Mouse (Mus musculus) limb, embryonic 14.5 days (tissue): Measurements from ENCODE around the gene Slc6a1. TPM values are rescaled to one million over a fixed set of nuclear protein-coding genes. Genes with fewer than 3 reads are reported as not detected.

Experiments used
- ATAC-seq: fragments of 200-750 bp; cut with Nextera tagmentation; 2 replicates; pipeline ENCODE4 v1.8.0; 2017; ENCODE audit warnings: low read depth, moderate number of reproducible peaks, moderate TSS enrichment; ENCODE audit not compliant: low FRiP score
- DNase-seq: peaks from one replicate; pipeline ENCODE4 v3.0.0-alpha.2; 2015; ENCODE audit warnings: low spot score
- H3K27ac ChIP-seq: fragments of 300-500 bp; sonication (generic); replicated peaks from 2 replicates; pipeline ENCODE4 v1.5.1; 2014; ENCODE audit warnings: low read depth, mild to moderate bottlenecking, low read length, moderate library complexity, mixed read lengths
- H3K27me3 ChIP-seq: fragments of 300-500 bp; sonication (generic); 2 replicates; pipeline ENCODE4 v1.6.1; 2014; ENCODE audit warnings: low read length, mixed read lengths; ENCODE audit not compliant: control insufficient read depth, insufficient read depth
- H3K36me3 ChIP-seq: fragments of 300-500 bp; sonication (generic); 2 replicates; pipeline ENCODE4 v1.6.1; 2014; ENCODE audit warnings: mild to moderate bottlenecking, low read length, moderate library complexity, mixed read lengths; ENCODE audit not compliant: control insufficient read depth, insufficient read depth
- H3K4me1 ChIP-seq: fragments of 300-500 bp; sonication (generic); 2 replicates; pipeline ENCODE4 v1.6.1; 2014; ENCODE audit warnings: antibody characterized with exemption, low read length, mixed read lengths; ENCODE audit not compliant: control insufficient read depth, insufficient read depth
- H3K4me2 ChIP-seq: fragments of 300-500 bp; sonication (generic); replicated peaks from 2 replicates; pipeline ENCODE4 v1.6.1; 2014; ENCODE audit warnings: low read depth, mild to moderate bottlenecking, low read length, moderate library complexity; ENCODE audit not compliant: severe bottlenecking
- H3K4me3 ChIP-seq: fragments of 300-500 bp; sonication (generic); replicated peaks from 2 replicates; pipeline ENCODE4 v1.5.1; 2014; ENCODE audit warnings: low read length
- H3K9ac ChIP-seq: fragments of 300-500 bp; sonication (generic); 2 replicates; pipeline ENCODE4 v1.6.1; 2014; ENCODE audit warnings: mild to moderate bottlenecking, low read depth, low read length, moderate library complexity; ENCODE audit not compliant: severe bottlenecking
- H3K9me3 ChIP-seq: fragments of 300-500 bp; sonication (generic); 2 replicates; pipeline ENCODE4 v1.6.1; 2016; ENCODE audit warnings: low read length; ENCODE audit not compliant: control insufficient read depth
- POLR2A ChIP-seq: fragments of 200-500 bp; IDR thresholded peaks from 2 replicates; pipeline ENCODE4 v1.8.0; 2012; ENCODE audit warnings: inconsistent platforms, mild to moderate bottlenecking, moderate library complexity, borderline replicate concordance; ENCODE audit not compliant: insufficient read depth, insufficient read length; ENCODE audit errors: extremely low read depth
- WGBS: fragments of 180-500 bp; shearing (Covaris S2); extraction: QIAGEN DNeasy Blood & Tissue Kit; methylation state at CpG from one replicate; pipeline ENCODE4 v1.1.7; 2014; 5-methylcytosine and 5-hydroxymethylcytosine counted together
- polyA plus RNA-seq, 2 experiments: library from polyadenylated mRNA; depleted of rRNA in 1 of 2; stranded (reverse) in 1 of 2; unstranded in 1 of 2; fragments of >200 nt; fragmentation: Nextera tagmentation in 1 of 2; extraction: Ambion mirVana in 1 of 2; gene quantifications; 2 replicates each; pipeline versions ENCODE4 v1.2.1 to v1.2.3; 2012 to 2014

The Slc6a1 gene
- polyA plus RNA-seq, 2 experiments = 0.08 to 0.77 TPM

DNA sequence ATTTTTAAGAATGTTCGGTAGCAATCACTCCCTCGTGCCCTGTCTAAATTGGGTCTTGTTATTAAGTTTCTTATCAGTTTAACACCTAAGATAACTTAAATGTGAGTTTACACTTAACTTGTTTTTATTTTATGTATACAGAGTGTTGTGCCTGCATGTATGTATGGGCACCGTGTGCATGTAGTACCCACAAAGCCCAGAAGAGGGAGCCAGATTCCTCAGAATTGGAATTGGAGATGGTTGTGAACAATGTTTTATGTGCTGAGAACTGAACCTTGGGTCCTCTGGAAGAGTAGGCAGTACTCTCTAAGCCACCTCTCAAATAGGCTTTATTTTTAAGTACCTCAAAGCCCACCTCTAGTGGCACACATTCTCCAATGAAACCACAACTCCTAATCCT is 38.7 kb downstream of the Slc6a1 start:
- Histone ChIP-seq H3K27me3 (no peaks in the 10 kb centered on the region), H3K4me1 (no peaks in the 10 kb centered on the region), H3K27ac (no peak overlapping the region), H3K4me2 (no peak overlapping the region), H3K9me3 (no peaks in the 10 kb centered on the region), H3K9ac (no peak overlapping the region), H3K4me3 (no peak overlapping the region), H3K36me3 (no peaks in the 10 kb centered on the region)
- no peak for DNase-seq
- 93% methylated on average over 3 of the region's 3 CpGs for WGBS
- ATAC-seq = no peak
- no peak for TF ChIP-seq POLR2A

DNA sequence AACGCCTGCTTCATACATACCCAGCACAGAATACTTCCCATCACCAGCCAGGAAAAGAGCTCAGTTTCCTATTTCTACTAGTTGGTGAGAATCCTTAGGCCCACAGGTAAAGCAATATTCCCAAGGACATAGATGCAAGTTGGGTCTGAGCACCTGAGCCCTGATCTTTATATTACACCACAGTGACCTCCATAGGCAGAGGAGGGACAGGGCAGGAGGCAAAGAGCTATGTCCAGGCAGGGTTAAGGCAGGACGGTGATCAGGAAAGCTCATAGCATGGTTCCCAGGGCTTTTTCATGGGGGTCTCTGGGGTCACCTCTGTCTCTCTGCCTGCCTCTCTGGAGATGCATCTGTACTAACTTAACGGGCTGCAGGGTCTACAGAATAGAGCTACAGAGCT is 40.5 kb downstream of the Slc6a1 start:
- no peak for ATAC-seq
- 83% methylated on average over 3 of the region's 3 CpGs for WGBS
- DNase-seq = no peak
- H3K36me3 ChIP-seq = no peaks in the 10 kb centered on the region
- no peak overlapping the region for H3K4me2 ChIP-seq
- H3K27me3 ChIP-seq = no peaks in the 10 kb centered on the region
- no peaks in the 10 kb centered on the region for H3K4me1 ChIP-seq
- no peak overlapping the region for H3K9ac ChIP-seq
- H3K27ac ChIP-seq = no peak overlapping the region
- no peaks in the 10 kb centered on the region for H3K9me3 ChIP-seq
- no peak overlapping the region for H3K4me3 ChIP-seq
- no peak for TF ChIP-seq POLR2A

DNA sequence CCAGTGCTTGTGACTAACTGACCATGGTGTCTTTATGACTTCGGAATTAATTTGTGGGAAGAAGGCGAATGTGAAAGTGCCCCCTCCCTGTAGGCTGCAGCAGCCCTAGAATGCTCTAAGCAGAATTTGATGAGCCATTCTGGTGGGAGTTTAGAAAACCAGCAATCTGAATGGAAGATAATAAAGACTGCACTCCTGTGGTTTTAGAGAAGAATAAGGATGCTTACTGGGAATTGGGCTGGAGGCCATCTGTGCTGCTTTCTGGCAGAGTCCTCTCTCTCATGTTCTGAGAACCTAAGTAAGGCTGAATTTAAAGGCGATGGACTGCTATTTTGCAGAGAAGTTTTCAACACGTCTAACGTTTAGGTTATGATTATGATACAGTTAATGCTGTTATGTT is 42.4 kb downstream of the Slc6a1 start:
- no peaks in the 10 kb centered on the region for H3K4me1 ChIP-seq
- H3K9ac ChIP-seq = no peak overlapping the region
- no peak for TF ChIP-seq POLR2A
- no peaks in the 10 kb centered on the region for H3K36me3 ChIP-seq
- WGBS = 90% methylated on average over 5 of the region's 5 CpGs
- DNase-seq (no peak), ATAC-seq (no peak)
- no peaks in the 10 kb centered on the region for H3K9me3 ChIP-seq
- H3K27ac ChIP-seq = no peak overlapping the region
- H3K4me2 ChIP-seq = no peak overlapping the region
- no peaks in the 10 kb centered on the region for H3K27me3 ChIP-seq
- H3K4me3 ChIP-seq = no peak overlapping the region

DNA sequence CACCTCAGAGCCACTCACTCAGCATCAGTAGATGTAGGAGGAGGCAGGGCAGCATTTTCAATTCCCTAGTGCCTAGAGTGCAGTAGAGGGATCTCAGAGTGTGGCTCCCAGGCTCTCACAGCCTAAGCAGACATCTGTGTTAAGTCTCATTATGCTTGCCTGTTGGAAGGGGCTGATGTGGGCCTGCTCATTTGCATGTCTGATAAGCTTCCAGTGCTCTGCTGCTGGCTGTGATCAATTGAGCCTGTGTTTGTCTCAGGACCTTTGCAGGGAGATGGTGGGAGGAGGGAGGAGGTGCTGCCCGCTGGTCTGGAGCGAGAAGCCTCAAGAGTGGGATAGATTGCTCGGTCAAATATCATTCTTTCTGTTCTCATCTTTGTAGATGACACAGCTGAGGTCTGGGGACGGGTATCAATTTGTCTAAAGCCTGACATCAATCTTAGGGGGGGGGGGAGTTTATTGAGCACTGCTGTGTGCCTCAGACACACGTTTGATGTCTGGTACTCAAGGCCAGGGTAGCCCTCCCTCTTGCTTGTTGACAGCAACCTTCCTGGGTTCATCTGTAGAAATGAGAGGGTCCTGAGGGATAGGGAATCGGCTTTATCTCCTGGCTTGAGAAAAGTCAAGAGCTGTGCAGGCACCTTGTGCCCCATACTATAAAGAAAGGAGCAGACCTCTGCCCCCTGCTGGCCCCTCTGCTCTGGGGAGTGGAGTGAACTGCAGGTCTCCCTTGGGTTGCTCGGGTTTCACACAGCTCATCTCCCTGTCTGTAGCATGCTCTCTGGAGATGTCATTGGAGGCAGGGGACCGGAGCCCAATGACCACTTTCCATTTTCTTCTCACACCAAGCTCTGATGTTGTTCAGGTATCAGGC is 47.4 kb downstream of the Slc6a1 start:
- Histone ChIP-seq H3K4me1 (no peaks in the 10 kb centered on the region), H3K4me2 (no peak overlapping the region), H3K36me3 (no peaks in the 10 kb centered on the region), H3K9ac (no peak overlapping the region), H3K9me3 (no peaks in the 10 kb centered on the region), H3K27me3 (no peaks in the 10 kb centered on the region), H3K4me3 (no peak overlapping the region), H3K27ac (no peak overlapping the region)
- no peak for TF ChIP-seq POLR2A
- 39% methylated on average over 8 of the region's 8 CpGs for WGBS
- no peak for ATAC-seq
- DNase-seq = no peak

DNA sequence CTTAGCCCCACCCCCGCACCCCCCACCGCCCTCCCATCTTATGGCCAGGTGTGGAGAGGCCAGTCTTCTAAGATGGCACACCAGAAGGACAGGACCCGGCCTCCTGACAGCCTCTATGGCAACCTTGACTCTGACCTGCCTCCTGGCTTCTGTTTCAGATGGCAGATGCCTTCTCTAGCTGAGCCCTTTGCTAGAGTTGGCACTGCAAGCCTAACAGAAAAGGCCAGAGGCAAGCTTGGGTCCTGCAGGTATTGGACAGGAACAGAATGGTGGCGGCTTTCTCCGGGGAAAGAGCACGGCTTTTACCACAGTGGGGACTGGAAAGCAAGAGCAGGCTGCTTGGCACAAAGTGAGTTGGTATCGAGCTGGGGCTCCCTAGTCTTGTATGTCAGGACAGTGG is 49.5 kb downstream of the Slc6a1 start:
- no peak overlapping the region for H3K4me2 ChIP-seq
- H3K36me3 ChIP-seq = no peaks in the 10 kb centered on the region
- no peak overlapping the region for H3K27ac ChIP-seq
- no peak for DNase-seq
- ATAC-seq = no peak
- H3K4me3 ChIP-seq = no peak overlapping the region
- peaks cover 10% of the 10 kb centered on the region for H3K4me1 ChIP-seq
- 89% methylated on average over 7 of the region's 7 CpGs for WGBS
- TF ChIP-seq POLR2A = no peak
- H3K27me3 ChIP-seq = no peaks in the 10 kb centered on the region
- H3K9ac ChIP-seq = no peak overlapping the region
- no peaks in the 10 kb centered on the region for H3K9me3 ChIP-seq
